Mouse (Mus musculus) kidney, adult 2 months (tissue): ENCODE measurements at regions not wholly inside any gene's neighbourhood (a gene's known extent, or its start where the extent isn't known, plus 50 kb on each side); places are given as distances from the start of the nearest gene placed in this dataset.
A peak's percentile ranks its signal among the peaks of the same experiment; 100 is the strongest.

ENCODE experiments used
- DNase-seq: peaks from one replicate; pipeline ENCODE4 v3.0.0; 2021
- H3K27ac ChIP-seq: fragments of 200-500 bp; 2 replicates; pipeline ENCODE4 v1.5.1; 2012; ENCODE audit warnings: low read depth, low read length, control low read depth, inconsistent platforms; ENCODE audit not compliant: insufficient read depth
- H3K27me3 ChIP-seq: fragments of 200-500 bp; replicated peaks from 2 replicates; pipeline ENCODE4 v1.6.1; 2012; ENCODE audit warnings: mild to moderate bottlenecking, moderate library complexity, low read length, inconsistent platforms; ENCODE audit not compliant: control insufficient read depth, insufficient read depth
- H3K36me3 ChIP-seq: fragments of 200-500 bp; 2 replicates; pipeline ENCODE4 v1.6.1; 2012; ENCODE audit warnings: mild to moderate bottlenecking, moderate library complexity, low read length, inconsistent platforms; ENCODE audit not compliant: control insufficient read depth, insufficient read depth
- H3K4me1 ChIP-seq: fragments of 200-500 bp; 2 replicates; pipeline ENCODE4 v1.6.1; 2011; ENCODE audit warnings: low read length; ENCODE audit not compliant: control insufficient read depth, insufficient read depth
- H3K4me3 ChIP-seq: fragments of 200-500 bp; 2 replicates; pipeline ENCODE4 v1.5.1; 2011; ENCODE audit warnings: mild to moderate bottlenecking, low read depth, low read length, control low read depth; ENCODE audit not compliant: insufficient read depth
- CTCF ChIP-seq: fragments of 200-500 bp; conservative IDR thresholded peaks from 2 replicates; pipeline ENCODE4 v1.5.1; 2011; ENCODE audit warnings: low read depth, mild to moderate bottlenecking, control low read depth, low read length, moderate library complexity, mixed read lengths; ENCODE audit not compliant: insufficient read depth, insufficient read length
- POLR2A ChIP-seq: fragments of 200-500 bp; IDR thresholded peaks from one replicate; pipeline ENCODE4 v1.6.1; 2011; ENCODE audit warnings: low read depth, low read length, control low read depth
- whole genome bisulfite sequencing: fragments of 180-500 bp; shearing (Covaris S2); methylation state at CpG from one replicate; pipeline ENCODE4 v1.1.7; 2018; 5-methylcytosine and 5-hydroxymethylcytosine counted together

- no peaks in the 10 kb centered on the region for H3K27me3 ChIP-seq
- no peaks in the 10 kb centered on the region for H3K36me3 ChIP-seq
- H3K4me1 ChIP-seq: no peaks in the 10 kb centered on the region
- no peak overlapping the region for H3K4me3 ChIP-seq
- no peak for TF ChIP-seq POLR2A
- no peak for TF ChIP-seq CTCF
- DNase-seq: no peak
- no peak overlapping the region for H3K27ac ChIP-seq
- WGBS: 49% methylated on average over 4 of the region's 4 CpGs
These were observed 238.5 kb upstream of the Gm21798 start for GRCm38 (mm10) chr15:64578991-64579390.

GRCm38 (mm10) chr15:64580481-64580880 is 237.0 kb upstream of the Gm21798 start:
- H3K27me3 ChIP-seq: no peaks in the 10 kb centered on the region
- TF ChIP-seq CTCF (no peak), POLR2A (no peak)
- peak; percentile 54 for DNase-seq
- H3K36me3 ChIP-seq: no peaks in the 10 kb centered on the region
- no peak overlapping the region for H3K4me3 ChIP-seq
- 71% methylated on average over 1 of the region's 1 CpGs for WGBS
- H3K4me1 ChIP-seq: no peaks in the 10 kb centered on the region
- no peak overlapping the region for H3K27ac ChIP-seq

GRCm38 (mm10) chr15:64581046-64581445 is 236.4 kb upstream of the Gm21798 start:
- Histone ChIP-seq H3K27me3 (no peaks in the 10 kb centered on the region; the same call in 1 of the 2 replicates), H3K4me1 (no peaks in the 10 kb centered on the region), H3K27ac (no peak overlapping the region), H3K36me3 (no peaks in the 10 kb centered on the region), H3K4me3 (no peak overlapping the region)
- TF ChIP-seq CTCF: no peak
- TF ChIP-seq POLR2A: no peak
- DNase-seq: no peak
- 88% methylated on average over 5 of the region's 5 CpGs for WGBS

GRCm38 (mm10) chr15:64584129-64584528 is 233.4 kb upstream of the Gm21798 start:
- 86% methylated on average over 6 of the region's 6 CpGs for WGBS
- H3K27ac ChIP-seq: no peak overlapping the region
- no peak overlapping the region for H3K4me3 ChIP-seq
- H3K4me1 ChIP-seq: no peaks in the 10 kb centered on the region
- no peaks in the 10 kb centered on the region; the same call in 1 of the 2 replicates for H3K27me3 ChIP-seq
- DNase-seq: no peak
- H3K36me3 ChIP-seq: no peaks in the 10 kb centered on the region
- no peak for TF ChIP-seq POLR2A
- no peak for TF ChIP-seq CTCF

GRCm38 (mm10) chr15:64586776-64587175 is 230.7 kb upstream of the Gm21798 start:
- no peaks in the 10 kb centered on the region for H3K36me3 ChIP-seq
- no peaks in the 10 kb centered on the region for H3K4me1 ChIP-seq
- TF ChIP-seq CTCF (no peak), POLR2A (no peak)
- WGBS: 88% methylated on average over 3 of the region's 3 CpGs
- H3K4me3 ChIP-seq: no peak overlapping the region
- no peak overlapping the region for H3K27ac ChIP-seq
- no peaks in the 10 kb centered on the region; the same call in 1 of the 2 replicates for H3K27me3 ChIP-seq
- no peak for DNase-seq

GRCm38 (mm10) chr15:64590092-64590881 is 227.2 kb upstream of the Gm21798 start:
- no peaks in the 10 kb centered on the region for H3K4me1 ChIP-seq
- no peak for TF ChIP-seq CTCF
- TF ChIP-seq POLR2A: no peak
- 77% methylated on average over 1 of the region's 1 CpGs for WGBS
- no peaks in the 10 kb centered on the region; the same call in 1 of the 2 replicates for H3K27me3 ChIP-seq
- H3K4me3 ChIP-seq: no peak overlapping the region
- no peak overlapping the region for H3K27ac ChIP-seq
- H3K36me3 ChIP-seq: no peaks in the 10 kb centered on the region
- no peak for DNase-seq

- Histone ChIP-seq H3K27ac (no peak overlapping the region), H3K36me3 (no peaks in the 10 kb centered on the region), H3K4me1 (no peaks in the 10 kb centered on the region), H3K4me3 (no peak overlapping the region), H3K27me3 (no peaks in the 10 kb centered on the region)
- no peak for TF ChIP-seq CTCF
- TF ChIP-seq POLR2A: no peak
- no peak for DNase-seq
- WGBS: 21% methylated on average over 4 of the region's 4 CpGs
These were observed 204.0 kb upstream of the Gm21798 start for GRCm38 (mm10) chr15:64613503-64613902.

- Histone ChIP-seq H3K4me1 (no peaks in the 10 kb centered on the region), H3K27ac (no peak overlapping the region), H3K27me3 (no peaks in the 10 kb centered on the region; the same call in 1 of the 2 replicates), H3K36me3 (no peaks in the 10 kb centered on the region), H3K4me3 (no peak overlapping the region)
- no peak for TF ChIP-seq POLR2A
- no peak for TF ChIP-seq CTCF
- 69% methylated on average over 3 of the region's 3 CpGs for WGBS
- DNase-seq: no peak
These were observed 199.0 kb upstream of the Gm21798 start for GRCm38 (mm10) chr15:64618471-64618870.
